Mouse (Mus musculus) neutrophil, adult 5-6 weeks (primary cell): ENCODE results near the gene Spaca3. TPM values are rescaled to one million over a fixed set of nuclear protein-coding genes. Genes with fewer than 3 reads are reported as not detected.

Experiments
- ATAC-seq: fragments of 151-379, 151-347 bp; 2 replicates; pipeline ENCODE4 v1.8.0; 2017; ENCODE audit warnings: mild to moderate bottlenecking, moderate TSS enrichment; ENCODE audit not compliant: insufficient number of reproducible peaks, poor library complexity, low FRiP score, severe bottlenecking; ENCODE audit errors: extremely low read depth
- total RNA-seq: library from RNA; stranded (forward); fragments of 200-1000 nt; gene quantifications from 2 replicates; pipeline ENCODE4 v1.2.3, GENCODE M21; 2017

Gene Spaca3
- total RNA-seq, 1 experiment from 2014 or later, result not detected

DNA sequence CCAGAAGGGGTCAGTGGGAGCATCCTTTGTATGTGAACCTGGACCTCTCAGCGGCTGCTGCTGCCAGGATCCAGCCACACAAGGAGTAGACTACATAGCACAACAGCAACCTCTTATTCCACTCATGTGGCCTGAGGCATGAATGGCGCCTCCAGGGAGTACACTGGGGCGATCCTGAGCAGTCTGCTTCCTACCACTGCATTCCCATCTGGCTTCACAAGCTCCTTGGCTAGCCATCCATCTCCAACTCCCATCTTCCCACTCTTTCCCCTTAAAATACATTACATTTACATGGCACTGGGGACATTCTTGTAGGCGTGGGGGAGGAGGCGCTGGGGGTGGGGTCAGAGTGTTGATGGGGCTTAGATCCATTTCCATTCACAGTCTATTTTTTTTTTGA is 54.6 kb downstream of the Spaca3 start:
- no peak for ATAC-seq

DNA sequence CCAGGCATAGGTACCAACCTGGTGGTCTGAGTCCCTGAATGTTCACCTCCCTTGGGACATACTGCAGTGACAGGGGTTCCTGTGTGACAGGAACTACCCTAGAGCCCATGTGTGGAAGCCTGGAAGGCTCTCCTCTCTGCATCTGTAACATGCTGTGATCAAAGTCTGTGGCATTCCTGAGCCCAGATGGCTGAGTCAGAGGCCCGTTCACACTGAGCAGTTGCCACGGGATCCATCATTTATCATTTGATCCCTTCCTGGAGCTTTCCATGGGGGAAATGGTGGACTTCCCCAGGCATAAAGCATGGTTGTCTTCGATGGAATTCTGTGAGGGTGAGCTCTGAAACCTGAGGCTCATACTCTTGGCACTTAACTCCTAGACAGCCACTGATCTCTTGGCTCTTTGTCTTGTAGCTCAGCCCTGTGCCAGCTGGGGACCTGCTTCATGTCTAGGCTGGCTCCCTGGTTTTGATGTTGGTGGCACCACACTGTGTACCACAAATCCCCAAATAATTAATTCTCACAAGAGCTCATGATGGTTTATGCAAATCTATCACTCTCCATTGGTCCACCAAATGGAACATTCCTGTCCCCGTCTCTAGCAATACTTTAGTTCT is 55.4 kb downstream of the Spaca3 start:
- ATAC-seq, result no peak

Other genes starting within 250 kb of the Spaca3 start
- 8.1 and 10.7 TPM in 2 replicates for gene Myo1d, start 78.3 kb upstream of the Spaca3 start, total RNA-seq
- gene Tmem98, start 48.2 kb upstream of the Spaca3 start, total RNA-seq, result not detected in 2 replicates